Mouse (Mus musculus): ENCODE measurements at regions not wholly inside any gene's neighbourhood (a gene's known extent, or its start where the extent isn't known, plus 50 kb on each side); places are given as distances from the start of the nearest gene placed in this dataset.
A peak's percentile ranks its signal among the peaks of the same experiment; 100 is the strongest.

GRCm38 (mm10) chrX:139392777-139393176 lies 59.3 kb downstream of the Trap1a start:
- no peak for DNase-seq (ENCODE audit: low read depth in 2 of 2, low spot score in 2 of 2)

- DNase-seq (ENCODE audit: low read depth in 2 of 2, low spot score in 2 of 2), result peak in 1 of 2 experiments; percentile 2
Measured at GRCm38 (mm10) chrX:139416701-139417100, 63.5 kb upstream of the D330045A20Rik start.

DNA sequence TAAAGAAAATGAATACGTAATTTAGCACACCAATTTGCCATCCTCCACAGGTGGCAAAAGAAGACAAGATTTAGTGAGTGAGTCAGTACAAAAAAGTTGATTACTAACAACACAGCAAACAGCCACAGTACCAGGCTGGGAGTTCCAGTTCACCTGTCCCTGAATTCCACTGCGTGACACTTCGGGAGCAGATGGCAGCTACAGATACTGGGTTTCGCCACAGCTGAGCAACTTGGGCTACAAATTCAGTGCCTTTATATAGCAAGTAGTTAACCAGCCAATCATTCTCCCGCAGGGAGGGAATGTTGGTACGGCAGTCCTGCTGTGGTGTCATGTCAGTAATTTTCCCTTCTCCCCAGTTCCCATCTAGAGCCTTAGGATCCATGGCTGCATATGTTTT lies 60.3 kb upstream of the D330045A20Rik start:
- DNase-seq (ENCODE audit: low read depth in 2 of 2, low spot score in 2 of 2), result no peak

DNA sequence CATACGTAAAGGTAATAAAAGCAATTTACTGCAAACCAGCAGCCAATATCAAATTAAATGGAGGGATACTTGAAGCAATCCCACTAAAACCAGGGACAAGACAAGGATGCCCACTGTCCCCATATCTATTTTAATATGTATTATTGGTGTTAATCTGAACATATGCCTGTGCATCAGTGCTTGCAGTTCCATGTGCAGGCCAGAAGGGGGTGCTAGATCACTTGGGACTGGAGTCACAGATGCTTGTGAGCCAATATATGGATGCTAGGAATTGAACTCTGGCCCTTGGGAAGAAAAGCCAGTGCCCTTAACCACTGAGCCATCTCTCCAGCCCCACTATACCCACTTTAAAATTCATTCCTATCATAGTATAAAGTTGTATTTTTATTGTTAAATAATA lies 55.9 kb upstream of the D330045A20Rik start:
- DNase-seq (ENCODE audit: low read depth in 2 of 2, low spot score in 2 of 2), result no peak
